ENCODE assay signal across 23 mouse cellular contexts in genomic region chr13:36218347-36218746, GRCm38 (mm10).
A peak's percentile ranks its signal among the peaks of the same experiment; 100 is the strongest.
DNase-seq lines count a peak whose midpoint lies in the region; ATAC-seq and TF ChIP-seq lines count a peak whose summit lies in the region.
"Had no signal": no experiment of that assay in that cellular context is flagged by ENCODE, and none has a peak within 500 bp of the region (broad histone marks: within the 10 kb centered on the region; RNA-seq: fewer than 3 reads in every experiment).

No protein-coding gene starts in this region.

- H3K36me3 ChIP-seq in forebrain, postnatal 0 days (ENCODE audit: insufficient read depth), result no peaks in the 10 kb centered on the region
- H3K36me3 ChIP-seq in forebrain, embryonic 13.5 days (ENCODE audit: poor library complexity, severe bottlenecking), result no peaks in the 10 kb centered on the region
- H3K36me3 ChIP-seq: embryonic facial prominence, embryonic 15.5 days; heart, embryonic 13.5 days; kidney, embryonic 15.5 days; limb, embryonic 12.5 days; neural tube, embryonic 15.5 days had no signal

- no peak for DNase-seq in forebrain, postnatal 0 days
- DNase-seq in retina, postnatal 1 day, result peak; percentile 15
- DNase-seq in retina, embryonic 14.5 days (ENCODE audit: low spot score), result no peak
- no peak for DNase-seq in heart, adult 8-10 months (ENCODE audit: low spot score)
- DNase-seq: adrenal gland, postnatal 36 days; cerebellum, adult 9-10 months; heart, adult 18-20 months; kidney, adult 11 months; kidney, postnatal 36 days; liver, postnatal 0 days; thymus, adult 18-20 months; thymus, postnatal 4 days had no signal

- no peak overlapping the region for H3K27ac ChIP-seq in forebrain, postnatal 0 days (ENCODE audit: low read depth, low read length)
- no peak overlapping the region for H3K27ac ChIP-seq in forebrain, embryonic 13.5 days
- H3K27ac ChIP-seq: embryonic facial prominence, embryonic 15.5 days; heart, embryonic 13.5 days; kidney, embryonic 15.5 days; limb, embryonic 12.5 days; macrophage; neural tube, embryonic 15.5 days had no signal

- H3K4me2 ChIP-seq in forebrain, postnatal 0 days (ENCODE audit: low read depth), result no peak overlapping the region
- no peak overlapping the region for H3K4me2 ChIP-seq in forebrain, embryonic 13.5 days
- H3K4me2 ChIP-seq: embryonic facial prominence, embryonic 15.5 days; heart, embryonic 13.5 days; kidney, embryonic 15.5 days; limb, embryonic 12.5 days; liver, embryonic 11.5 days; neural tube, embryonic 15.5 days had no signal

- no peak overlapping the region for H3K4me3 ChIP-seq in forebrain, postnatal 0 days (ENCODE audit: low read depth, low read length)
- H3K4me3 ChIP-seq in forebrain, embryonic 13.5 days, result no peak overlapping the region
- H3K4me3 ChIP-seq: embryonic facial prominence, embryonic 15.5 days; heart, embryonic 13.5 days; kidney, embryonic 15.5 days; limb, embryonic 12.5 days; neural tube, embryonic 15.5 days had no signal

- H3K9me3 ChIP-seq in forebrain, postnatal 0 days (ENCODE audit: low read length), result no peaks in the 10 kb centered on the region
- H3K9me3 ChIP-seq in forebrain, embryonic 13.5 days (replicated peaks), result no peaks in the 10 kb centered on the region
- H3K9me3 ChIP-seq: embryonic facial prominence, embryonic 15.5 days; heart, embryonic 13.5 days; kidney, embryonic 15.5 days; limb, embryonic 12.5 days; neural tube, embryonic 15.5 days had no signal

- peak; percentile 40; the same call in 1 of the 2 replicates for ATAC-seq in forebrain, postnatal 0 days
- ATAC-seq in forebrain, embryonic 13.5 days, result no peak
- peak; percentile 51 to 53; a peak in 1 of 4 replicates for ATAC-seq in hematopoietic stem cell, adult 5-6 weeks (replicated peaks in 1 of 2; ENCODE audit: insufficient read depth in 1 of 2, low FRiP score in 2 of 2, low TSS enrichment in 1 of 2, low read depth in 1 of 2, poor library complexity in 2 of 2, severe bottlenecking in 2 of 2)
- ATAC-seq in erythroid progenitor cell, adult 5-6 weeks (replicated peaks; ENCODE audit: low FRiP score, poor library complexity, severe bottlenecking), result no peak
- ATAC-seq: liver, postnatal 0 days; lung, postnatal 0 days had no signal

- H3K4me1 ChIP-seq in forebrain, postnatal 0 days (ENCODE audit: insufficient read depth), result no peaks in the 10 kb centered on the region
- 0 out of 2 replicates have a peak, but pooled peaks cover 6% of the 10 kb centered on the region for H3K4me1 ChIP-seq in forebrain, embryonic 13.5 days
- H3K4me1 ChIP-seq: embryonic facial prominence, embryonic 15.5 days; heart, embryonic 13.5 days; kidney, embryonic 15.5 days; limb, embryonic 12.5 days; neural tube, embryonic 15.5 days had no signal

- no peak for TF ChIP-seq CTCF in forebrain, postnatal 0 days (IDR thresholded peaks at IDR 0.05; ENCODE audit: low read depth)

- H3K9ac ChIP-seq in forebrain, postnatal 0 days, result no peak overlapping the region
- H3K9ac ChIP-seq in forebrain, embryonic 13.5 days, result no peak overlapping the region
- H3K9ac ChIP-seq: embryonic facial prominence, embryonic 15.5 days; heart, embryonic 13.5 days; kidney, embryonic 15.5 days; limb, embryonic 12.5 days; liver, postnatal 0 days; neural tube, embryonic 15.5 days had no signal

- WGBS in forebrain, postnatal 0 days, result 28% methylated on average over 4 of the region's 4 CpGs
- WGBS in forebrain, embryonic 13.5 days, result 30% methylated on average over 4 of the region's 4 CpGs

- no peaks in the 10 kb centered on the region for H3K27me3 ChIP-seq in forebrain, postnatal 0 days (ENCODE audit: insufficient read depth, low read length)
- H3K27me3 ChIP-seq in forebrain, embryonic 13.5 days, result no peaks in the 10 kb centered on the region
- H3K27me3 ChIP-seq: embryonic facial prominence, embryonic 15.5 days; heart, embryonic 13.5 days; kidney, embryonic 15.5 days; limb, embryonic 12.5 days; neural tube, embryonic 15.5 days had no signal

Comparison
In these comparisons a context has a peak if more than half of its experiments do, and no peak if none do; other contexts are left out.
1. ATAC-seq: peak in forebrain, postnatal 0 days (single experiment) and hematopoietic stem cell, adult 5-6 weeks (2 of 2); none in forebrain, embryonic 13.5 days (single experiment) and erythroid progenitor cell, adult 5-6 weeks (single experiment).